Mouse (Mus musculus): ENCODE results near the gene Ccdc169.

DNA sequence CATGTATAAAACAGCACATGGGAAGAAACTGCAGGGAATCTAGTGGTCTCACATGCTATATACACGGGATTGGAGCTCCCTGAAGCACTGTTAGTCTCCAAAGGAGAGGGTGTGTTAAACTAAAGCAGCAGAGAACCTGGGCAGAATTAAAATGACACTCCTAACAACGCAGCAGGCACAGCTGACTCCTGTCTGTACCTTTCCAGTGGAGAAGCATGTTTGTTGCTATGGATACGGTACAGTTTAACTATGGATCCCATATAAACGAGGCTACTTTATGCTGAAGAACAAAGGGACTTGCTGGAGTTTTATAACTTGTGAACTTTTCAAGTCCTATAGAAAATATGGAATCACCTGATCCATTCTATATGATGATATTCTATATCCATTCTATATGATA lies 26.4 kb downstream of the Ccdc169 start:
- TF ChIP-seq RAD21 (IDR thresholded peaks at IDR 0.05; ENCODE audit: low read depth, low read length) (no peak), SMC3 (IDR thresholded peaks at IDR 0.05; ENCODE audit: low read depth, low read length) (no peak), MAZ (IDR thresholded peaks at IDR 0.05; ENCODE audit: low read depth, low read length) (no peak), POLR2A (IDR thresholded peaks at IDR 0.05; ENCODE audit: control insufficient read depth in 1 of 2, insufficient read depth in 1 of 2, low read depth in 1 of 2, low read length in 2 of 2, poor library complexity in 1 of 2) (no peak), CTCF (IDR thresholded peaks at IDR 0.05 in 2 of 3, conservative IDR thresholded peaks at IDR 0.05 in 1 of 3; ENCODE audit: control insufficient read depth in 1 of 3, insufficient read depth in 1 of 3, low read depth in 2 of 3, low read length in 3 of 3, poor library complexity in 1 of 3, severe bottlenecking in 1 of 3) (no peak), TCF12 (IDR thresholded peaks at IDR 0.05; ENCODE audit: low read depth, low read length) (no peak), SIN3A (IDR thresholded peaks at IDR 0.05; ENCODE audit: low read length) (no peak), MAX (IDR thresholded peaks at IDR 0.05; ENCODE audit: low read length) (no peak), MAFK (IDR thresholded peaks at IDR 0.05; ENCODE audit: borderline replicate concordance, low read depth, low read length) (no peak), ELF1 (IDR thresholded peaks at IDR 0.05; ENCODE audit: low read depth, low read length) (no peak)

Data from MEL (cell line).